Mouse (Mus musculus): ENCODE measurements around the gene Med16. TPM values are rescaled to one million over a fixed set of nuclear protein-coding genes. Genes with fewer than 3 reads are reported as not detected.
A peak's percentile ranks its signal among the peaks of the same experiment; 100 is the strongest.

Med16 gene
- polyA plus RNA-seq, 1 experiment, result 163 TPM

DNA sequence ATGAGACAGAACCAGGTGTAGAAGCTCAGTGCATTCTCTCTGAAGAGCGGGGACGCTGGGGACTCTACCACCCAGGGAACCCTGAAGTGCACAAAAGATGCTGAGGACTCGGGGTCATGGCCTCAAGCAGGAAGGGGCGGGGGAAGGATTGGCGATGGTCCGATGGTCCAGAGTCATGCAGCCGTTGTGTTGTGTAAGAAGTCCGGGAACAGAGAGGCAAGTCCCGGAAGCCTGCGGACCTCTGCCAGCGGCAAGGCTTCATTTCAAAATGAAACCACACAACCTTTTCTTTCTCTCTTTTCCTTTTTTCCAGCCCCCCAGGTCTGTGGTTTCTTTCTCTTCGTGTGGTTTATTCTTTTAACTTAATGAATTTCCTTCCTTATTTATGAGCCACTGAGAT, 31.0 kb downstream of the Med16 start:
- Histone ChIP-seq H3K27ac (ENCODE audit: control insufficient read depth, insufficient read depth, low read depth, low read length) (no peak overlapping the region), H3K4me1 (ENCODE audit: control insufficient read depth, insufficient read depth, low read length) (peaks cover 16% of the 10 kb centered on the region)

DNA sequence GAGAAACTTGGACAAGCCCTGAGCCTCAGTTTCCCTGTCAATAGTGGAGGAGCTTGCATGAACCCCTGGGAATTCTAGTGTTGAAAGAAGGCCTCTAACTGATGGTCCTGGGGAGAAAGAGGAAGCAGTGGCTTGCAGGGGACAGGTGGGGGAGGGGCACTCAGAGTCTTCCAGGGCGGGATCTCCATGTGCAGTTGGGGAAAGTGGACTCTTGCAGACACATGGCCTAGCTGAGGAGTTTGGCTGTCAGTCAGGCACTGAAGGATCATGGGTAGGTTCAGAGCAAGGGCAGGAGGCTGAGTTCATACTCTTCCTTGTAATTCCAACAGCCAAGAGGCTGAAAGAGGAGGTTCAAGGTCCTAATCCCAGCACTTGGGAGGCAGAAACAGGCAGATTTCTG, 31.5 kb downstream of the Med16 start:
- Histone ChIP-seq H3K27me3 (ENCODE audit: control insufficient read depth, insufficient read depth, low read length) (no peaks in the 10 kb centered on the region), H3K27ac (ENCODE audit: control insufficient read depth, insufficient read depth, low read depth, low read length) (no peak overlapping the region), H3K36me3 (ENCODE audit: control insufficient read depth, insufficient read depth, low read length) (no peaks in the 10 kb centered on the region), H3K4me1 (ENCODE audit: control insufficient read depth, insufficient read depth, low read length) (peaks cover 15% of the 10 kb centered on the region), H3K4me3 (ENCODE audit: control insufficient read depth, low read depth, low read length) (no peak overlapping the region)
- TF ChIP-seq POLR2A (IDR thresholded peaks at IDR 0.05; ENCODE audit: control insufficient read depth, low read depth, low read length) (no peak), CTCF (IDR thresholded peaks at IDR 0.05; ENCODE audit: control insufficient read depth, insufficient read depth, insufficient replicate concordance, low read depth, low read length) (no peak)

More for the DNA sequence above, 31.0 kb downstream of the Med16 start:
- no peak overlapping the region for H3K4me3 ChIP-seq (ENCODE audit: control insufficient read depth, low read depth, low read length)
- no peaks in the 10 kb centered on the region for H3K27me3 ChIP-seq (ENCODE audit: control insufficient read depth, insufficient read depth, low read length)
- H3K36me3 ChIP-seq (ENCODE audit: control insufficient read depth, insufficient read depth, low read length), result no peaks in the 10 kb centered on the region
- TF ChIP-seq POLR2A (IDR thresholded peaks at IDR 0.05; ENCODE audit: control insufficient read depth, low read depth, low read length) (no peak), CTCF (IDR thresholded peaks at IDR 0.05; ENCODE audit: control insufficient read depth, insufficient read depth, insufficient replicate concordance, low read depth, low read length) (no peak)

DNA sequence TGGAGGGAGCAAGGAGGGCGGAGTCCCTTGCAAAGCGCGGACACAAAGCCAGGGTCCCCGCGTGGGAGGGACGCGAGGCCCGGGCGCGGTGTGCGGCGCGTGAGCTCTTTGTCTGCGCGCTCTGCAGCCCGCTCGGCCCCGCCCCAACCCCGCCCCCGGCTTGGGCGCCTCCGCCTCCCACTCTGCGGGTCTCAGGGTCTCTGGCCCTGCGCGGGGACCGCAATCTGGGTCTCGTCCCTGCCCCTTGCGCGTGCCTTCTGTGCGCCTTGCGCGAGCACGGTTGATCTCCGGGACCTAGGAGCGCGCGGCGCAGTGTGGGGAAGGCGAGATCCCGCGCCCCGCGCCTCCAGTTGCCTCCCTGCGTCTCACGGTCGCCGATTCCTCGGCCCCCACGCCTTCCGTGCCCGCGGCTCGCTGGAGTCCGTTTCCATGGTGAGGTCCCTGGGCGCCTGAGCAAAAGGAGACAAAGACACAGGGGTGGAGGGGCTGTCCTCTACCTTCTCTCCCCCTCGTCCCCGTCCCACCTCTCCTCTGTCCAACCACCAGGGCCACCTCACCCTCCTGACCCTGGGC, 34.3 kb downstream of the Med16 start, which contains the start of the genes Prtn3 and Plppr3:
Gene Prtn3 (plus strand): TSS at position 187 of the 573 bp plus-strand sequence.
Gene Plppr3 (minus strand): TSS at position 345 of the 573 bp plus-strand sequence.
- H3K36me3 ChIP-seq (ENCODE audit: control insufficient read depth, insufficient read depth, low read length), result no peaks in the 10 kb centered on the region
- H3K27ac ChIP-seq (ENCODE audit: control insufficient read depth, insufficient read depth, low read depth, low read length), result no peak within 1 kb of the TSS
- TF ChIP-seq POLR2A (IDR thresholded peaks at IDR 0.05; ENCODE audit: control insufficient read depth, low read depth, low read length), result no peak
- TF ChIP-seq CTCF (IDR thresholded peaks at IDR 0.05; ENCODE audit: control insufficient read depth, insufficient read depth, insufficient replicate concordance, low read depth, low read length), result no peak
- peak within 1 kb of the TSS; percentile 64 for H3K4me3 ChIP-seq (ENCODE audit: control insufficient read depth, low read depth, low read length)
- H3K4me1 ChIP-seq (ENCODE audit: control insufficient read depth, insufficient read depth, low read length), result peaks cover 8% of the 10 kb centered on the region
- H3K27me3 ChIP-seq (ENCODE audit: control insufficient read depth, insufficient read depth, low read length), result no peaks in the 10 kb centered on the region

DNA sequence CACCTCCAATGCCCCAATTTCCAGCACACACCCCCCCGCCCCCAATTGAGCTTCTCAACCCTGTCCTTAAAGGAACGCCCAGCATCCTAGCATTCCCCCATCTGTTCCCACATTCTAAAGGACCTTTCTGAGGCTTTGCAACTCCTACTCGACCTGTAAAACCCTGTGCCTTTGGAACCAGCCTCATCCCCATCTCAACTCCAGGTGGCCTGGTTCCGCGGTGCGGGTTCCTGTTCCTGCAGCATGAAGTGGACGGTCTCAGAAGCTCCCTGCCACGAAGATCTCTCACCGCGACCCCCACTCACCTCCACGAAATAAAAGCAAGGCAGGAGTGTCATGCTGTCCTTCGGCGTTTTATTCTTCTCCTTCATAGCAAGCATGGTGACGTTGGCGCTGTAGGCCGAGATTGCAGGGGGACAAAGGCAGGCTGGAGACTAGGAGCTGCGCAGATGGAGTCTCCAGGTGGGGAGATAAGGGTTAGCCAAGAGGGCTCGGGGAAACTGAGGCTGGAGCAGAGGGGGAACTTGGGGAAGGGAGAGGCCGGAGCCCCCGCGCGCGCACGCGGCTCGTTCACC, 34.9 kb downstream of the Med16 start:
- Histone ChIP-seq H3K27me3 (ENCODE audit: control insufficient read depth, insufficient read depth, low read length) (no peaks in the 10 kb centered on the region), H3K4me1 (ENCODE audit: control insufficient read depth, insufficient read depth, low read length) (peaks cover 8% of the 10 kb centered on the region), H3K4me3 (ENCODE audit: control insufficient read depth, low read depth, low read length) (peak overlapping the region; percentile 14), H3K36me3 (ENCODE audit: control insufficient read depth, insufficient read depth, low read length) (no peaks in the 10 kb centered on the region), H3K27ac (ENCODE audit: control insufficient read depth, insufficient read depth, low read depth, low read length) (no peak overlapping the region)
- TF ChIP-seq CTCF (IDR thresholded peaks at IDR 0.05; ENCODE audit: control insufficient read depth, insufficient read depth, insufficient replicate concordance, low read depth, low read length) (no peak), POLR2A (IDR thresholded peaks at IDR 0.05; ENCODE audit: control insufficient read depth, low read depth, low read length) (no peak)

DNA sequence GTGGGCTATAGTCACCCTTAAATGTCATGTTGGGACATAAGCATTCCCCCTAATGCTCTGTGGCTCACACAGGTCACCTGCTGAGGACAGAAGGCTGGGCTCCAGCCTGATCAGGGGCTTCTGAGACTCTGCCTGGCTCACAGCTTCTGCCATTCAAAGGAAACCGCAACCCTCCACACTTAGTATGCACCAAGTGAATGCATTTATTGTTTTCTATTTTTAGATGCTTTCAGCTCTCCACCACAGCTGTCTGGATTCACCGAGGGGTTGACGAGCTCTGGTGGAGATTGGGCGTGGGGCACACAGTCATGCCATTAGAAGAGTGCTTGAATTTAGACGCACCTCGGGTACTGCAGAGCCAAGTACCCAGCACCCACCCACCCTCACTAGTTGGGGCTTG, 35.4 kb downstream of the Med16 start:
- H3K4me1 ChIP-seq (ENCODE audit: control insufficient read depth, insufficient read depth, low read length), result peaks cover 8% of the 10 kb centered on the region
- H3K36me3 ChIP-seq (ENCODE audit: control insufficient read depth, insufficient read depth, low read length), result no peaks in the 10 kb centered on the region
- no peak overlapping the region for H3K4me3 ChIP-seq (ENCODE audit: control insufficient read depth, low read depth, low read length)
- TF ChIP-seq POLR2A (IDR thresholded peaks at IDR 0.05; ENCODE audit: control insufficient read depth, low read depth, low read length), result no peak
- no peak for TF ChIP-seq CTCF (IDR thresholded peaks at IDR 0.05; ENCODE audit: control insufficient read depth, insufficient read depth, insufficient replicate concordance, low read depth, low read length)
- no peak overlapping the region for H3K27ac ChIP-seq (ENCODE audit: control insufficient read depth, insufficient read depth, low read depth, low read length)
- no peaks in the 10 kb centered on the region for H3K27me3 ChIP-seq (ENCODE audit: control insufficient read depth, insufficient read depth, low read length)

DNA sequence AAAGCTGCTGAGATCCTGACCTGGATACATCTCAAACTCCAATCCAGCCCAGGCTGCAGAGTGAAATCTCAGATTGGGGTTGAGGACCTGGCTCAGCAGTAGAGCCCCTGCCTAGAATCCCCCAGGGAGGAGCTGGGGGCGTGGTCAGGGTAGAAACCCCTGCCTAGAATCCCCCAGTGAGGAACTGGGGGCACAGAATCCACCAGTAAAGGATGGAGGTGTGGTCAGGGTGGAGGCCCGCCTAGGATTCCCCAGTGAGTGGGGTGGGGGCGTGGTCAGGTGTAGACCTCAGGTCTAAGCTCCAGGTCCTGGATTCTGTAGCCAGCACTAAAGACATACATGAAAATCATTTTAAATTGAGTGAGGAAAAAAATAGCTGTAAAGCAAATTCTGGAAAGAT, 35.9 kb downstream of the Med16 start:
- H3K27ac ChIP-seq (ENCODE audit: control insufficient read depth, insufficient read depth, low read depth, low read length), result no peak overlapping the region

DNA sequence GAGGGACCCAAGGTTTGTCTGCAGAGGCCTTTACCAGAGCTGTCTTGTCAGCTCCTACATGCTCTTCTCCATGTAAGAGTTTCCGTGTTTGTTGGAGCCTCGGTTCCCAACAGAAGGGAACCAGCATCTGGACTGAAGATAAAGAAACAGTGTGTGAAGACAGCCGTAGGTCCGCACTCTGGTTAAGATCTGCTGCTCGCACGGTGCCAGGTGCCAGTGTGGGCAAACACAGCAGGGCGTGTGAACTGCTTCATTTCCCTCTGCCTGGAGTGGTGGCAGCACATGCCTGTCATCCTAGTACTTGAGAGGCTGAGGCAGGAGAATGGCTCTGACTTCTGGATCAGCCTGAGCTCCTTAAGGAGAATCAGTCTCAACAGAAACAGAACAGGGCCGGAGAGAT, 36.9 kb downstream of the Med16 start:
- Histone ChIP-seq H3K4me3 (ENCODE audit: control insufficient read depth, low read depth, low read length) (no peak overlapping the region), H3K27me3 (ENCODE audit: control insufficient read depth, insufficient read depth, low read length) (no peaks in the 10 kb centered on the region), H3K27ac (ENCODE audit: control insufficient read depth, insufficient read depth, low read depth, low read length) (no peak overlapping the region), H3K36me3 (ENCODE audit: control insufficient read depth, insufficient read depth, low read length) (no peaks in the 10 kb centered on the region), H3K4me1 (ENCODE audit: control insufficient read depth, insufficient read depth, low read length) (peaks cover 8% of the 10 kb centered on the region)
- TF ChIP-seq CTCF (IDR thresholded peaks at IDR 0.05; ENCODE audit: control insufficient read depth, insufficient read depth, insufficient replicate concordance, low read depth, low read length) (no peak), POLR2A (IDR thresholded peaks at IDR 0.05; ENCODE audit: control insufficient read depth, low read depth, low read length) (no peak)

More for the DNA sequence above, 35.9 kb downstream of the Med16 start:
- no peak overlapping the region for H3K4me3 ChIP-seq (ENCODE audit: control insufficient read depth, low read depth, low read length)
- TF ChIP-seq CTCF (IDR thresholded peaks at IDR 0.05; ENCODE audit: control insufficient read depth, insufficient read depth, insufficient replicate concordance, low read depth, low read length) (no peak), POLR2A (IDR thresholded peaks at IDR 0.05; ENCODE audit: control insufficient read depth, low read depth, low read length) (no peak)
- H3K36me3 ChIP-seq (ENCODE audit: control insufficient read depth, insufficient read depth, low read length), result no peaks in the 10 kb centered on the region
- peaks cover 8% of the 10 kb centered on the region for H3K4me1 ChIP-seq (ENCODE audit: control insufficient read depth, insufficient read depth, low read length)
- no peaks in the 10 kb centered on the region for H3K27me3 ChIP-seq (ENCODE audit: control insufficient read depth, insufficient read depth, low read length)

All from testis, adult 2 months (tissue).